Mouse (Mus musculus) adrenal gland (tissue): ENCODE results near the gene Tas2r123.

Experiments used
- intact Hi-C: fragments of 180-260 bp; cut with DNase I; formaldehyde crosslinking; loops from one replicate; pipeline ENCODE4 v1.15.1; 2025
- long read RNA-seq, 2 experiments: library from polyadenylated mRNA; unstranded; transcript quantifications; one replicate each; pipeline ENCODE4 v2.0.0; 2020; ENCODE audit warnings: borderline replicate concordance in 1 of 2; ENCODE audit not compliant: insufficient replicate concordance in 1 of 2

Tas2r123 gene
- long read RNA-seq, experiment 1 = 0 reads
- long read RNA-seq, experiment 2 = 0 reads

GRCm38 (mm10) chr6:132846842-132847241 is at the start of gene Tas2r123:
Tas2r123 (plus strand) TSS chr6:132847142.
- intact Hi-C loops = no loop called here

- intact Hi-C loops = loop anchor here (10.0 kb wide), 1 partner anchor 182 kb away; the partner anchor contains the start of gene Tas2r109
Observed at GRCm38 (mm10) chr6:132802518-132802917, 44.4 kb upstream of the Tas2r123 start, which contains the start of gene Tas2r117. Tas2r117 (plus strand) TSS chr6:132802818.

GRCm38 (mm10) chr6:132855138-132855537 is 8.2 kb downstream of the Tas2r123 start, which contains the start of gene Tas2r116:
Tas2r116 (plus strand) TSS chr6:132855438.
- intact Hi-C loops = no loop called here

GRCm38 (mm10) chr6:132867708-132868107 is 20.8 kb downstream of the Tas2r123 start, which contains the start of gene Tas2r110:
Tas2r110 (plus strand) TSS chr6:132868008.
- intact Hi-C loops = no loop called here

- intact Hi-C loops = no loop called here
Observed at GRCm38 (mm10) chr6:132892711-132893110, 45.8 kb downstream of the Tas2r123 start, which contains the start of gene Tas2r113. Tas2r113 (plus strand) TSS chr6:132893011.
